In the genomic region with DNA sequence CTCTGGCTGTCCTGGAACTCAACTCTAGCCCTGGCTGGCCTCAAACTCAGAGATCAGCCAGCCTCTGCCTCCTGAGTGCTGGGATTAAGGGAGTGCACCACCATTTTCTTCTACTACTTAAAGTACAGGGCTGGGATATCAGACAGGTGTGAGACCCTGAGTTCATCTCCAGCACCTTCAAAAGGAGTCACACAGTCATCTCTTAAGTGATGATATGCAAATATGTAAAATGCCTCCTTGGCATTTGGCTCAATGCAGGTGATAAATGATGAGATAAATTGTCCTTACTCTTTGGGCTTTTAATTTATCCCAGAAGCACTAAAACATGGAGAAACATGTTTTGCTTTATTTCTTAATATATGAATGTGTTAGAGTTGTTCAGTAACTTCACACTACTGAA, we compare ENCODE assay signal across 9 mouse cellular contexts. TPM values are rescaled to one million over a fixed set of nuclear protein-coding genes. Genes with fewer than 3 reads are reported as not detected.
DNase-seq lines count a peak whose midpoint lies in the region; ATAC-seq and TF ChIP-seq lines count a peak whose summit lies in the region.
"Had no signal": no experiment of that assay in that cellular context is flagged by ENCODE, and none has a peak within 500 bp of the region (broad histone marks: within the 10 kb centered on the region; RNA-seq: fewer than 3 reads in every experiment).

No protein-coding gene starts in this region.

- no peak overlapping the region for H3K9ac ChIP-seq in heart, embryonic 13.5 days
- H3K9ac ChIP-seq in ES-E14 (ENCODE audit: insufficient read depth, low read depth, low read length, poor library complexity, severe bottlenecking) = peak overlapping the region; percentile 18; the same call in 1 of the 2 replicates
- no peak overlapping the region for H3K9ac ChIP-seq in hindbrain, embryonic 15.5 days
- H3K9ac ChIP-seq in midbrain, embryonic 12.5 days (replicated peaks) = no peak overlapping the region

- ATAC-seq in heart, embryonic 13.5 days (ENCODE audit: extremely low read depth, insufficient number of reproducible peaks, low FRiP score, low TSS enrichment) = no peak
- no peak for ATAC-seq in hindbrain, embryonic 15.5 days (ENCODE audit: low FRiP score, low read depth)
- ATAC-seq in midbrain, embryonic 12.5 days (ENCODE audit: low FRiP score, low read depth) = no peak

- peaks cover 13% of the 10 kb centered on the region for H3K36me3 ChIP-seq in heart, embryonic 13.5 days
- peaks cover 2% of the 10 kb centered on the region; the same call in 1 of the 2 replicates for H3K36me3 ChIP-seq in ES-E14 (ENCODE audit: control insufficient read depth, insufficient read depth, low read length, poor library complexity, severe bottlenecking)
- no peaks in the 10 kb centered on the region for H3K36me3 ChIP-seq in hindbrain, embryonic 15.5 days
- peaks cover 5% of the 10 kb centered on the region; the same call in 1 of the 2 replicates for H3K36me3 ChIP-seq in midbrain, embryonic 12.5 days

- H3K9me3 ChIP-seq in heart, embryonic 13.5 days = no peaks in the 10 kb centered on the region
- H3K9me3 ChIP-seq in ES-E14 (ENCODE audit: control insufficient read depth, insufficient read depth, low read depth, low read length) = no peaks in the 10 kb centered on the region
- H3K9me3 ChIP-seq in hindbrain, embryonic 15.5 days = no peaks in the 10 kb centered on the region
- no peaks in the 10 kb centered on the region for H3K9me3 ChIP-seq in midbrain, embryonic 12.5 days

- no peaks in the 10 kb centered on the region for H3K27me3 ChIP-seq in heart, embryonic 13.5 days (replicated peaks)
- H3K27me3 ChIP-seq in hindbrain, embryonic 15.5 days = no peaks in the 10 kb centered on the region
- H3K27me3 ChIP-seq in midbrain, embryonic 12.5 days = 0 out of 2 replicates have a peak, but pooled peaks cover 4% of the 10 kb centered on the region

- peaks cover 56% of the 10 kb centered on the region for H3K4me1 ChIP-seq in heart, embryonic 13.5 days
- peaks cover 0 to 4% of the 10 kb centered on the region in 2 experiments; a peak in 2 of 4 replicates for H3K4me1 ChIP-seq in ES-E14 (ENCODE audit: control insufficient read depth in 2 of 2, insufficient read depth in 2 of 2, low read length in 2 of 2, poor library complexity in 1 of 2)
- H3K4me1 ChIP-seq in hindbrain, embryonic 15.5 days (replicated peaks) = peaks cover 43% of the 10 kb centered on the region
- peaks cover 25% of the 10 kb centered on the region for H3K4me1 ChIP-seq in midbrain, embryonic 12.5 days

- in situ Hi-C loops in ES-E14 (cut with MboI; ENCODE audit: low sequenced_read_pairs in 2 of 2, unreplicated experiment in 2 of 2) = no loop called here

- intact Hi-C loops in heart, postnatal 36 days (cut with DNase I) = loop anchor here (5.0 kb wide), 2 partner anchors 40 to 180 kb away; a partner anchor contains a TSS

- H3K4me3 ChIP-seq in heart, embryonic 13.5 days = peak overlapping the region; percentile 100
- peak overlapping the region; percentile 6 to 18; a peak in 1 of 4 replicates for H3K4me3 ChIP-seq in ES-E14 (ENCODE audit: insufficient read depth in 1 of 2, low read depth in 1 of 2, low read length in 2 of 2, poor library complexity in 1 of 2, severe bottlenecking in 1 of 2)
- H3K4me3 ChIP-seq in hindbrain, embryonic 15.5 days = no peak overlapping the region
- no peak overlapping the region for H3K4me3 ChIP-seq in midbrain, embryonic 12.5 days

- H3K27ac ChIP-seq in heart, embryonic 13.5 days (replicated peaks) = no peak overlapping the region
- no peak overlapping the region for H3K27ac ChIP-seq in ES-E14 (ENCODE audit: insufficient read depth, low read depth, low read length, poor library complexity, severe bottlenecking)
- H3K27ac ChIP-seq in hindbrain, embryonic 15.5 days (replicated peaks) = no peak overlapping the region
- H3K27ac ChIP-seq in midbrain, embryonic 12.5 days (replicated peaks) = no peak overlapping the region

- DNase-seq in heart, postnatal 36 days = no peak
- no peak for DNase-seq in ES-E14 (ENCODE audit: low read depth, low spot score)
- no peak for DNase-seq in adrenal gland, adult 8-10 months
- no peak for DNase-seq in MN1 (ENCODE audit: low spot score)
- no peak for DNase-seq in right cerebral cortex, postnatal 4 days
- DNase-seq: lung, adult 18-20 months had no signal

- H3K4me2 ChIP-seq in heart, embryonic 13.5 days = peak overlapping the region; percentile 88
- peak overlapping the region; percentile 75 for H3K4me2 ChIP-seq in hindbrain, embryonic 15.5 days
- peak overlapping the region; percentile 66 for H3K4me2 ChIP-seq in midbrain, embryonic 12.5 days (replicated peaks)

TF ChIP-seq in ES-E14, 5 proteins besides CTCF, POLR2A, EP300 and RAD21:
- TF ChIP-seq ZNF384 (IDR thresholded peaks at IDR 0.05; ENCODE audit: low read depth, low read length) (no peak), HCFC1 (IDR thresholded peaks at IDR 0.05; ENCODE audit: borderline replicate concordance, insufficient read depth, low read length) (no peak), MAFK (IDR thresholded peaks at IDR 0.05; ENCODE audit: insufficient read depth, low read depth, low read length) (no peak), ZC3H11A (IDR thresholded peaks at IDR 0.05; ENCODE audit: borderline replicate concordance, low read depth, low read length) (no peak), CHD2 (IDR thresholded peaks at IDR 0.05; ENCODE audit: low read depth, low read length) (no peak)

RNA-seq across cellular contexts. Expression of a gene that starts 2.0 kb away (rescaled TPM):
- 59.8 and 61.4 TPM in 2 replicates for polyA plus RNA-seq in heart, embryonic 13.5 days (2015; fragmentation: Nextera tagmentation; extraction: Ambion mirVana)
- 100 to 1,000 TPM; 109 to 118 TPM for total RNA-seq in heart, postnatal 36 days (2021)
- total RNA-seq in ES-E14 (2012; rRNA removed) = 179 and 188 TPM in 2 replicates
- polyA plus RNA-seq in hindbrain, embryonic 15.5 days (2015; fragmentation: Nextera tagmentation; extraction: Ambion mirVana) = 92.0 and 98.5 TPM in 2 replicates
- 109 and 113 TPM in 2 replicates for polyA plus RNA-seq in midbrain, embryonic 12.5 days (2016; fragmentation: Nextera tagmentation; extraction: Ambion mirVana)
- total RNA-seq in adrenal gland, adult 8-10 months (2022) = 100 to 1,000 TPM; 124 to 153 (median 132) TPM

Comparison
In these comparisons a context has a peak if more than half of its experiments do, and no peak if none do; other contexts are left out.
1. H3K4me3 ChIP-seq: peak in heart, embryonic 13.5 days (single experiment) and ES-E14 (2 of 2); none in hindbrain, embryonic 15.5 days (single experiment) and midbrain, embryonic 12.5 days (single experiment).
2. Peak in every context shown above with its lines, with median percentiles within 50 percentile points of each other: H3K4me2 ChIP-seq.